Mouse (Mus musculus) bone marrow, adult 2 months (tissue): ENCODE measurements around the gene Camta1.
A peak's percentile ranks its signal among the peaks of the same experiment; 100 is the strongest.

ENCODE experiments used
- CTCF ChIP-seq: fragments of 200-500 bp; IDR thresholded peaks from 2 replicates; pipeline ENCODE4 v1.5.1; 2011; ENCODE audit warnings: low read length, control low read depth; ENCODE audit not compliant: control insufficient read depth, insufficient read depth
- POLR2A ChIP-seq: fragments of 200-500 bp; IDR thresholded peaks from 2 replicates; pipeline ENCODE4 v1.6.1; 2011; ENCODE audit warnings: low read depth, mild to moderate bottlenecking, control low read depth, low read length, borderline replicate concordance; ENCODE audit not compliant: control insufficient read depth

DNA sequence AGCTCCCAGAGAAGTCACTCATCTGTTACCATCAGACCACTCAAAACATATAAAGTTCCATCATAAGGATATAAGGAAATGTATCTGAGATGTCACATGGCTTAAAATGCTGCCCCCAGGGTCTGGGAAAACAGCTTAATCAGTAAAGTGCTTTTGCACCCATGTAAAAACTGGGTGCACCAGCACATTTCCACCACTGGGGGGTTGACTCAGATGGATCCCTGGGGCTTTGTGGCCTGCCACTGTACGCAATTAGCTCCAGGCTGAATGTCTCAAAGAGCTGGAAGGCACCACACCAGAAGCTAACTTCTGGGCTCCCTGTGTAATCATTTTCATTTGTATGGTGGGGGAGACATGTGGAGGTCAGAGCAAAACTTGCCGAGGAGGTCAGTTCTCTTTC is 10.5 kb downstream of the Camta1 start:
- peak; percentile 59 for TF ChIP-seq CTCF
- no peak for TF ChIP-seq POLR2A
